Mouse (Mus musculus): Measurements from ENCODE around the gene 2010300C02Rik. TPM values are rescaled to one million over a fixed set of nuclear protein-coding genes. Genes with fewer than 3 reads are reported as not detected.
"Not testable (repeated sequence)": the region's sequence is repeated elsewhere in the genome, so short reads cannot be mapped to it uniquely, and the experiment has no call there.

2010300C02Rik gene
- polyA plus RNA-seq, 1 experiment from 2014 or later, result 3.9 TPM

GRCm38 (mm10) chr1:37728053-37728452 lies 8.2 kb upstream of the 2010300C02Rik start:
- H3K36me3 ChIP-seq, result no peaks in the 10 kb centered on the region
- 0 out of 2 replicates have a peak, but pooled peaks cover 2% of the 10 kb centered on the region for H3K4me1 ChIP-seq
- no peaks in the 10 kb centered on the region for H3K9me3 ChIP-seq
- H3K9ac ChIP-seq, result no peak overlapping the region
- no peak overlapping the region for H3K27ac ChIP-seq
- no peak for ATAC-seq (ENCODE audit: insufficient number of reproducible peaks, low FRiP score, low TSS enrichment, low read depth)
- WGBS, result 47% methylated on average over 10 of the region's 10 CpGs
- no peak overlapping the region for H3K4me3 ChIP-seq
- H3K4me2 ChIP-seq, result no peak overlapping the region
- H3K27me3 ChIP-seq, result no peaks in the 10 kb centered on the region

- H3K9me3 ChIP-seq, result no peaks in the 10 kb centered on the region
- H3K4me1 ChIP-seq, result 0 out of 2 replicates have a peak, but pooled peaks cover 2% of the 10 kb centered on the region
- WGBS, result 86% methylated on average over 8 of the region's 8 CpGs
- H3K4me2 ChIP-seq, result no peak overlapping the region
- H3K27me3 ChIP-seq, result no peaks in the 10 kb centered on the region
- H3K36me3 ChIP-seq, result no peaks in the 10 kb centered on the region
- H3K9ac ChIP-seq, result no peak overlapping the region
- no peak overlapping the region for H3K27ac ChIP-seq
- no peak overlapping the region for H3K4me3 ChIP-seq
- no peak for ATAC-seq (ENCODE audit: insufficient number of reproducible peaks, low FRiP score, low TSS enrichment, low read depth)
Measured at GRCm38 (mm10) chr1:37727186-37727585, 7.3 kb upstream of the 2010300C02Rik start.

- Histone ChIP-seq H3K36me3 (no peaks in the 10 kb centered on the region), H3K27ac (no peak overlapping the region), H3K4me2 (no peak overlapping the region), H3K9me3 (no peaks in the 10 kb centered on the region), H3K4me3 (no peak overlapping the region), H3K27me3 (no peaks in the 10 kb centered on the region), H3K4me1 (0 out of 2 replicates have a peak, but pooled peaks cover 2% of the 10 kb centered on the region), H3K9ac (no peak overlapping the region)
- no peak for ATAC-seq (ENCODE audit: insufficient number of reproducible peaks, low FRiP score, low TSS enrichment, low read depth)
- 71% methylated on average over 8 of the region's 8 CpGs for WGBS
Measured at GRCm38 (mm10) chr1:37726426-37726825, 6.5 kb upstream of the 2010300C02Rik start.

- H3K36me3 ChIP-seq, result no peaks in the 10 kb centered on the region
- H3K9me3 ChIP-seq, result no peaks in the 10 kb centered on the region
- no peak overlapping the region for H3K9ac ChIP-seq
- H3K27me3 ChIP-seq, result no peaks in the 10 kb centered on the region; the same call in 1 of the 2 replicates
- H3K4me2 ChIP-seq, result no peak overlapping the region
- H3K4me3 ChIP-seq, result no peak overlapping the region
- no peak overlapping the region for H3K27ac ChIP-seq
- 0 out of 2 replicates have a peak, but pooled peaks cover 2% of the 10 kb centered on the region for H3K4me1 ChIP-seq
- no peak for ATAC-seq (ENCODE audit: insufficient number of reproducible peaks, low FRiP score, low TSS enrichment, low read depth)
- 70% methylated on average over 12 of the region's 12 CpGs for WGBS
Measured at GRCm38 (mm10) chr1:37725880-37726279, 6.0 kb upstream of the 2010300C02Rik start.

- H3K27me3 ChIP-seq, result peaks cover 10% of the 10 kb centered on the region
- no peak overlapping the region for H3K4me2 ChIP-seq
- no peak overlapping the region for H3K4me3 ChIP-seq
- 44% methylated on average over 5 of the region's 5 CpGs for WGBS
- no peak for ATAC-seq (ENCODE audit: insufficient number of reproducible peaks, low FRiP score, low TSS enrichment, low read depth)
- peaks cover 18% of the 10 kb centered on the region for H3K4me1 ChIP-seq
- H3K27ac ChIP-seq, result no peak overlapping the region
- no peaks in the 10 kb centered on the region for H3K9me3 ChIP-seq
- no peaks in the 10 kb centered on the region for H3K36me3 ChIP-seq
- no peak overlapping the region for H3K9ac ChIP-seq
Measured at GRCm38 (mm10) chr1:37721092-37721491, 1.2 kb upstream of the 2010300C02Rik start.

- H3K9ac ChIP-seq, result peak overlapping the region; percentile 52
- H3K27me3 ChIP-seq, result peaks cover 10% of the 10 kb centered on the region
- no peaks in the 10 kb centered on the region for H3K36me3 ChIP-seq
- H3K4me2 ChIP-seq, result peak overlapping the region; percentile 99
- peak overlapping the region; percentile 65 for H3K4me3 ChIP-seq
- no peak overlapping the region for H3K27ac ChIP-seq
- 4% methylated on average over 48 of the region's 49 CpGs for WGBS
- no peak for ATAC-seq (ENCODE audit: insufficient number of reproducible peaks, low FRiP score, low TSS enrichment, low read depth)
- peaks cover 16% of the 10 kb centered on the region for H3K4me1 ChIP-seq
- H3K9me3 ChIP-seq, result no peaks in the 10 kb centered on the region
Measured at GRCm38 (mm10) chr1:37719030-37719723, 708 bp downstream of the 2010300C02Rik start.

- ATAC-seq (ENCODE audit: insufficient number of reproducible peaks, low FRiP score, low TSS enrichment, low read depth), result no peak
- H3K36me3 ChIP-seq, result no peaks in the 10 kb centered on the region
- peaks cover 10% of the 10 kb centered on the region for H3K27me3 ChIP-seq
- H3K9me3 ChIP-seq, result no peaks in the 10 kb centered on the region
- H3K4me3 ChIP-seq, result no peak overlapping the region
- H3K27ac ChIP-seq, result no peak overlapping the region
- 0 out of 2 replicates have a peak overlapping the region, but pooled peaks have one; percentile 99 for H3K4me2 ChIP-seq
- H3K9ac ChIP-seq, result no peak overlapping the region
- WGBS, result 47% methylated on average over 7 of the region's 7 CpGs
- H3K4me1 ChIP-seq, result peaks cover 16% of the 10 kb centered on the region
Measured at GRCm38 (mm10) chr1:37718516-37718915, 1.4 kb downstream of the 2010300C02Rik start.

- ATAC-seq (ENCODE audit: insufficient number of reproducible peaks, low FRiP score, low TSS enrichment, low read depth), result no peak
- peak overlapping the region; percentile 17; the same call in 1 of the 2 replicates for H3K27ac ChIP-seq
- no peak overlapping the region for H3K4me3 ChIP-seq
- H3K4me1 ChIP-seq, result peaks cover 16% of the 10 kb centered on the region
- H3K36me3 ChIP-seq, result no peaks in the 10 kb centered on the region
- no peak overlapping the region for H3K9ac ChIP-seq
- no peak overlapping the region for H3K4me2 ChIP-seq
- peaks cover 10% of the 10 kb centered on the region for H3K27me3 ChIP-seq
- no peaks in the 10 kb centered on the region for H3K9me3 ChIP-seq
- WGBS, result 71% methylated on average over 14 of the region's 14 CpGs
Measured at GRCm38 (mm10) chr1:37717415-37718195, 2.3 kb downstream of the 2010300C02Rik start.

GRCm38 (mm10) chr1:37712357-37712737 lies 7.5 kb downstream of the 2010300C02Rik start:
- H3K4me3 ChIP-seq; H3K4me2 ChIP-seq; H3K9ac ChIP-seq; H3K4me1 ChIP-seq; H3K36me3 ChIP-seq; H3K27ac ChIP-seq; H3K27me3 ChIP-seq; H3K9me3 ChIP-seq; ATAC-seq (ENCODE audit: insufficient number of reproducible peaks, low FRiP score, low TSS enrichment, low read depth): not testable (repeated sequence)
- 74% methylated on average over 4 of the region's 4 CpGs for WGBS

- H3K4me1 ChIP-seq, result no peaks in the 10 kb centered on the region
- H3K4me3 ChIP-seq, result no peak overlapping the region
- 91% methylated on average over 10 of the region's 10 CpGs for WGBS
- H3K9me3 ChIP-seq, result no peaks in the 10 kb centered on the region
- H3K27ac ChIP-seq, result no peak overlapping the region
- ATAC-seq (ENCODE audit: insufficient number of reproducible peaks, low FRiP score, low TSS enrichment, low read depth), result no peak
- no peaks in the 10 kb centered on the region for H3K27me3 ChIP-seq
- no peak overlapping the region for H3K9ac ChIP-seq
- H3K4me2 ChIP-seq, result no peak overlapping the region
- no peaks in the 10 kb centered on the region for H3K36me3 ChIP-seq
Measured at GRCm38 (mm10) chr1:37711596-37712356, 8.1 kb downstream of the 2010300C02Rik start.

- Histone ChIP-seq H3K9me3 (no peaks in the 10 kb centered on the region), H3K27me3 (no peaks in the 10 kb centered on the region), H3K4me2 (no peak overlapping the region), H3K36me3 (no peaks in the 10 kb centered on the region), H3K4me3 (no peak overlapping the region), H3K27ac (no peak overlapping the region), H3K9ac (no peak overlapping the region), H3K4me1 (no peaks in the 10 kb centered on the region)
- ATAC-seq (ENCODE audit: insufficient number of reproducible peaks, low FRiP score, low TSS enrichment, low read depth), result no peak
- WGBS, result 91% methylated on average over 5 of the region's 5 CpGs
Measured at GRCm38 (mm10) chr1:37711082-37711481, 8.8 kb downstream of the 2010300C02Rik start.
